Mouse (Mus musculus): ENCODE results near the gene Ttc23. TPM values are rescaled to one million over a fixed set of nuclear protein-coding genes. Genes with fewer than 3 reads are reported as not detected.

Ttc23 gene
- polyA plus RNA-seq, 1 experiment from 2014 or later: 33.5 TPM

DNA sequence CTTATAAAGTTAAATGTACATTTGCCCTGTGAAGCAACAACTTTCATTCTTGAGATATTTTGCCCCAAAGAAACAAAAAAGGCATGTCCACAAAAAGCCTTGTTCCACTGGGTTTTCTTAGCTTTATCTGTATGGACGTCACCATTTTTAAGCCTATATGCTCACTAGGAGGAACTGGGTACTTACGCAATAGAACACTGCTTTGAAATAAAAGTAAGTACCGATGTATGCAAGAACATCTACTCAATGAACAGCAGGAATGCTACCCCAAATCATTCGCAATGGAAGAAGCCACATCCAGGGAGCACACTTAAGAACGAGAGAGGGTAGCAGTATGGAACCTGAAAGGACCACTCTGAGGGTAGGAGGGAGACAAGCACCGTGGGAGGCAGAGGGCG lies 32.7 kb upstream of the Ttc23 start:
- Histone ChIP-seq H3K4me2 (no peak overlapping the region), H3K27me3 (ENCODE audit: insufficient read depth, low read length) (no peaks in the 10 kb centered on the region), H3K4me3 (ENCODE audit: low read depth, low read length) (no peak overlapping the region), H3K36me3 (ENCODE audit: insufficient read depth) (no peaks in the 10 kb centered on the region), H3K27ac (ENCODE audit: low read depth) (no peak overlapping the region), H3K9ac (no peak overlapping the region), H3K4me1 (ENCODE audit: insufficient read depth) (no peaks in the 10 kb centered on the region), H3K9me3 (ENCODE audit: low read depth, low read length) (no peaks in the 10 kb centered on the region)
- 80% methylated on average over 7 of the region's 7 CpGs for WGBS
- DNase-seq (no peak), ATAC-seq (ENCODE audit: insufficient read depth) (no peak)
- no peak for TF ChIP-seq CTCF (IDR thresholded peaks at IDR 0.05; ENCODE audit: low read depth)

- no peak overlapping the region for H3K4me3 ChIP-seq (ENCODE audit: low read depth, low read length)
- H3K27me3 ChIP-seq (ENCODE audit: insufficient read depth, low read length): no peaks in the 10 kb centered on the region
- DNase-seq: peak; percentile 19
- ATAC-seq (ENCODE audit: insufficient read depth): no peak
- no peak overlapping the region for H3K9ac ChIP-seq
- H3K36me3 ChIP-seq (ENCODE audit: insufficient read depth): no peaks in the 10 kb centered on the region
- H3K9me3 ChIP-seq (ENCODE audit: low read depth, low read length): no peaks in the 10 kb centered on the region
- TF ChIP-seq CTCF (IDR thresholded peaks at IDR 0.05; ENCODE audit: low read depth): no peak
- H3K27ac ChIP-seq (ENCODE audit: low read depth): no peak overlapping the region
- no peak overlapping the region for H3K4me2 ChIP-seq
- no peaks in the 10 kb centered on the region for H3K4me1 ChIP-seq (ENCODE audit: insufficient read depth)
- WGBS: 65% methylated on average over 4 of the region's 4 CpGs
Measured at GRCm38 (mm10) chr7:67616890-67617289, 30.3 kb upstream of the Ttc23 start.

- 90% methylated on average over 10 of the region's 10 CpGs for WGBS
Measured at GRCm38 (mm10) chr7:67617646-67618045, 29.6 kb upstream of the Ttc23 start.

DNA sequence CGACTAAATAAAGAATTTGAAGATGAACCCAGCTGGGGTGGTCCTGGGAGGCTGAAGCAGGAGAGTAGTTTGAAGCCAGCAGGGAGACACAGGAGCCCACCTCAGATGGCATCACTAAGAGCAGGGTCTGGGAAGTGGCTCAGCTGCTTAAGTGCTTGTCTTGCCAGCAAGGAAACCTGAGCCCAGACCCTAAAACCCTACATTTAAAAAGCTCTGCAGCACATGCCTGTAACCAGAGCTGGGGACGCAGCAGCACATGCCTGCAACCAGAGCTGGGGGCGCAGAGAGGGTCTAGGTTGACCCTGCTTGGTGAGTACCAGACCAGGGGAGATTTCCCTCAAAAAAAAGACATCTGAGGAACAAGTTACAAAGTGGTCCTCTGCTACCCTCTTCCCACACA lies 28.9 kb upstream of the Ttc23 start:
- no peaks in the 10 kb centered on the region for H3K27me3 ChIP-seq (ENCODE audit: insufficient read depth, low read length)
- ATAC-seq (ENCODE audit: insufficient read depth) (no peak), DNase-seq (no peak)
- no peak overlapping the region for H3K27ac ChIP-seq (ENCODE audit: low read depth)
- 83% methylated on average over 3 of the region's 3 CpGs for WGBS
- H3K9ac ChIP-seq: no peak overlapping the region
- no peaks in the 10 kb centered on the region for H3K9me3 ChIP-seq (ENCODE audit: low read depth, low read length)
- no peaks in the 10 kb centered on the region for H3K36me3 ChIP-seq (ENCODE audit: insufficient read depth)
- H3K4me3 ChIP-seq (ENCODE audit: low read depth, low read length): no peak overlapping the region
- no peak for TF ChIP-seq CTCF (IDR thresholded peaks at IDR 0.05; ENCODE audit: low read depth)
- no peak overlapping the region for H3K4me2 ChIP-seq
- no peaks in the 10 kb centered on the region for H3K4me1 ChIP-seq (ENCODE audit: insufficient read depth)

More at GRCm38 (mm10) chr7:67617646-67618045, 29.6 kb upstream of the Ttc23 start:
- TF ChIP-seq CTCF (IDR thresholded peaks at IDR 0.05; ENCODE audit: low read depth): no peak
- H3K9me3 ChIP-seq (ENCODE audit: low read depth, low read length): no peaks in the 10 kb centered on the region
- ATAC-seq (ENCODE audit: insufficient read depth): no peak
- H3K27ac ChIP-seq (ENCODE audit: low read depth): no peak overlapping the region
- H3K9ac ChIP-seq: no peak overlapping the region
- no peaks in the 10 kb centered on the region for H3K27me3 ChIP-seq (ENCODE audit: insufficient read depth, low read length)
- no peak overlapping the region for H3K4me3 ChIP-seq (ENCODE audit: low read depth, low read length)
- H3K4me2 ChIP-seq: no peak overlapping the region
- no peaks in the 10 kb centered on the region for H3K4me1 ChIP-seq (ENCODE audit: insufficient read depth)
- H3K36me3 ChIP-seq (ENCODE audit: insufficient read depth): no peaks in the 10 kb centered on the region
- DNase-seq: no peak

DNA sequence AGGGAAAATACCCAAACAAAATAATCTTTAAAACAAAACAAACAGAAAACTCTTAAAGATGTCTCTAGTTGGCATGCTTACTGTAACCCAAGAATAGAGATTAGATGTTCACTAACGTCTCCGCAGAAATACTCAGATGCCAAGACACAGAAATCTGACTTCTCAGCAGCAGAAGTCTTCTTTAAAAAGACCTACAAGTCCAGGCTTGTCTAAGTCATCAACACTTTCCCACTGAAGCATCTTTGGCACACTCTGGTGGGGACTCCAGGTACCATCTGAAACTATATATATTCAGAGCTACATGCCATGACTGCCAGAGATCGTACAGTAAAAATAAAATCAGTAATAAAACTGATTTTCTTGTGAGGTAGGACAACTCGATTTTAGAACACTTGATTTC lies 27.4 kb upstream of the Ttc23 start:
- no peak overlapping the region for H3K4me3 ChIP-seq (ENCODE audit: low read depth, low read length)
- H3K27me3 ChIP-seq (ENCODE audit: insufficient read depth, low read length): no peaks in the 10 kb centered on the region
- no peak for ATAC-seq (ENCODE audit: insufficient read depth)
- 72% methylated on average over 4 of the region's 4 CpGs for WGBS
- DNase-seq: peak; percentile 44
- peak; percentile 35 for TF ChIP-seq CTCF (IDR thresholded peaks at IDR 0.05; ENCODE audit: low read depth)
- H3K4me2 ChIP-seq: no peak overlapping the region
- H3K9me3 ChIP-seq (ENCODE audit: low read depth, low read length): no peaks in the 10 kb centered on the region
- H3K4me1 ChIP-seq (ENCODE audit: insufficient read depth): no peaks in the 10 kb centered on the region
- no peak overlapping the region for H3K9ac ChIP-seq
- no peak overlapping the region for H3K27ac ChIP-seq (ENCODE audit: low read depth)
- H3K36me3 ChIP-seq (ENCODE audit: insufficient read depth): no peaks in the 10 kb centered on the region

GRCm38 (mm10) chr7:67622151-67622550 lies 25.1 kb upstream of the Ttc23 start:
- Histone ChIP-seq H3K9ac (no peak overlapping the region), H3K4me1 (ENCODE audit: insufficient read depth) (no peaks in the 10 kb centered on the region), H3K9me3 (ENCODE audit: low read depth, low read length) (no peaks in the 10 kb centered on the region), H3K36me3 (ENCODE audit: insufficient read depth) (no peaks in the 10 kb centered on the region), H3K27ac (ENCODE audit: low read depth) (no peak overlapping the region), H3K4me3 (ENCODE audit: low read depth, low read length) (no peak overlapping the region), H3K4me2 (no peak overlapping the region), H3K27me3 (ENCODE audit: insufficient read depth, low read length) (no peaks in the 10 kb centered on the region)
- TF ChIP-seq CTCF (IDR thresholded peaks at IDR 0.05; ENCODE audit: low read depth): no peak
- DNase-seq: no peak
- WGBS: 72% methylated on average over 3 of the region's 3 CpGs
- no peak for ATAC-seq (ENCODE audit: insufficient read depth)

- no peak for TF ChIP-seq CTCF (IDR thresholded peaks at IDR 0.05; ENCODE audit: low read depth)
- H3K9me3 ChIP-seq (ENCODE audit: low read depth, low read length): no peaks in the 10 kb centered on the region
- DNase-seq (no peak), ATAC-seq (ENCODE audit: insufficient read depth) (no peak)
- H3K36me3 ChIP-seq (ENCODE audit: insufficient read depth): no peaks in the 10 kb centered on the region
- no peak overlapping the region for H3K4me3 ChIP-seq (ENCODE audit: low read depth, low read length)
- H3K27ac ChIP-seq (ENCODE audit: low read depth): no peak overlapping the region
- no peaks in the 10 kb centered on the region for H3K27me3 ChIP-seq (ENCODE audit: insufficient read depth, low read length)
- H3K4me2 ChIP-seq: no peak overlapping the region
- no peak overlapping the region for H3K9ac ChIP-seq
- no peaks in the 10 kb centered on the region for H3K4me1 ChIP-seq (ENCODE audit: insufficient read depth)
- WGBS: 85% methylated on average over 5 of the region's 5 CpGs
Measured at GRCm38 (mm10) chr7:67626671-67627070, 20.5 kb upstream of the Ttc23 start.

GRCm38 (mm10) chr7:67629681-67630080 lies 17.5 kb upstream of the Ttc23 start:
- 0 out of 2 replicates have a peak, but pooled peaks have one; percentile 20 for TF ChIP-seq CTCF (IDR thresholded peaks at IDR 0.05; ENCODE audit: low read depth)
- WGBS: 44% methylated on average over 5 of the region's 5 CpGs
- Histone ChIP-seq H3K4me3 (ENCODE audit: low read depth, low read length) (no peak overlapping the region), H3K9me3 (ENCODE audit: low read depth, low read length) (no peaks in the 10 kb centered on the region), H3K9ac (no peak overlapping the region), H3K36me3 (ENCODE audit: insufficient read depth) (no peaks in the 10 kb centered on the region), H3K4me2 (no peak overlapping the region), H3K27ac (ENCODE audit: low read depth) (no peak overlapping the region), H3K4me1 (ENCODE audit: insufficient read depth) (no peaks in the 10 kb centered on the region), H3K27me3 (ENCODE audit: insufficient read depth, low read length) (no peaks in the 10 kb centered on the region)
- no peak for DNase-seq
- no peak for ATAC-seq (ENCODE audit: insufficient read depth)
